Mouse (Mus musculus): ENCODE data around the gene Fzd1.

The Fzd1 gene

DNA sequence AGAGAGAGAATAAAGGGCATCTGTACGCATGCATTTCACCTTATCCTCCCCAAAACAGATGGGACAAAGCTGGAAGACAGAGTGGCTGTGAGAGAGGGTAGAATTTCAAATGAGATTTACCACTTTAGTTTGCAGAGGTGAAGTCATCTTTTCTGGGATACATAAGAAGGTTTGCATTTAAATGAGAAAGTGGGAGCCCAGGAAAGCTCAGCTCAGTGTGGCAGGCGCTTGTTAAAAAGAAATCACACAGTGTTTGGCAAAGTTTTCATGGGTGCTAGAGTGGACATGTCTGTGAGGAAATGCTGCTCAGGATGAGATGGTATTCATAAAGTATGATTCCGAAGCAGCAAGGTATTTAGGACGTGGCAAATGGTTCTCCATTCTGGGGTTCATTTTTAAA lies 15.1 kb downstream of the Fzd1 start:
- DNase-seq, result no peak

- no peak for DNase-seq
Observed at GRCm38 (mm10) chr5:4737013-4737412, 20.8 kb downstream of the Fzd1 start.

- DNase-seq, result no peak
Observed at GRCm38 (mm10) chr5:4735461-4735860, 22.4 kb downstream of the Fzd1 start.

- no peak for DNase-seq
Observed at GRCm38 (mm10) chr5:4733239-4733638, 24.6 kb downstream of the Fzd1 start.

DNA sequence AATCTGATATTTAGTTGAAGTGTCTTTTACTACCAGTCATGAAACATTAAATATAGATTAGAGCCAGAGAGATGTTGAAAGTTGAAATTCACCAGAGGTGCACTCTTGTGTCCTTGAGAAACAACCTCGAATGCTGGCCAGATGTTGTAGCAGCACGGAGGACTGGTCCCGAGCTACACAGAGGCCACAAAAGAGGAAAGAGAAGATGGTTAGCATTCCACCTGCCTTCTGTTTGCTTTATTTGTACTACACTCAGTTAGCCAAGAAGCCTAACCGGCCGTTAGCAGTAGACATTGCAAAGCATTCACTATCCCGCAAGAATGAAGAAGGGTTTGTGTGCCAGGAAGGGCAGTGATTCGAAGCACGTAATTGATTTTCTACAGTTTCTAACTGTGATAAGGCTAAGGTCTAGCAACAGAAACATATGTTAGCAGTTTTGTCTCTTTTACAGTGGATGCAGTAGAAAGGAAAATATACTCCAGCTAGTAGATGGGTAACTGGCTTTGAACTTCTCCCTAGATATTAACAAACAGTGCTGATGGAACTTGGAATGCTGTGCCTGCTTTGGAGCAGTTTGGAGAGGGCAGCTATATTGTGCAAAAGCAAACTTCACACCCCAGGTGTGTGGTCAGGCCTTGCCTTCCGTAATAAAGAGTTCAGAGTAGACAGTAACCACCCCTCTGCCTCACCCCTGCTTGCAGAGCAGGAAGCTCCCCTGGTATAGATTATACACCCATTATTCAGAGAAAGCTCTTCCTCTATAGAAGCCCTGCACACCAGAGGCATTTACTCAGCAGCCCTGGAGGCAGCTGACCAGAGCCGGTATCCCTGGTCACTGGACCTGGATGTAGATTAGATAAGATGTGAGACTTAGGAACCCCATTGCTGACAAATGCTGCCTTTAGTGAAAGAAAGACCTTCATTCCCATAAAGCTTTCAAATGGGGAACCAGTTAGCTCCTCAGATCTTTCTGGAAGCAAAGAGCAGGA lies 25.3 kb downstream of the Fzd1 start:
- DNase-seq, result no peak

DNA sequence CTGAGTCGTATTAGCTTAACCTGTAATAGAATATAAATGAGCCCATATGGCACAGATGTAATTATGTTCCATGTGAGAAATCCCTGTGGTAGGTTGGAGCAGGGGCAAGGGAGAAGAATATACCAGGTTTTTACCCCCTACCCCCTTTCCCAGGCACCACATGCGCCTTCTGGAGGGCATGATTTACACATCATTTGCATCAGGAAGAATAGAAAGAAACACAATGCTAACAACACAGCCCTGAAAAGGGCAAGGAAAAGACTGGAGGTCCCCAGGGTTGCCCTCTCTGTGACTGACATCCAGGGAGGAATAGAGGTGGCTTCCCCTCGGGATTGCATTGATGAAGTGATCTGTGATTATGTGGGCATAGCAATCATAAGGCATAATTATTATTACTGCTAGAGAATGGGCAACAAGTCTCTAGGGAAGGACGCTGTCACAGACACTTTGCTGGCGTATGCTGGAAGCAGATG lies 26.1 kb downstream of the Fzd1 start:
- DNase-seq, result no peak

DNA sequence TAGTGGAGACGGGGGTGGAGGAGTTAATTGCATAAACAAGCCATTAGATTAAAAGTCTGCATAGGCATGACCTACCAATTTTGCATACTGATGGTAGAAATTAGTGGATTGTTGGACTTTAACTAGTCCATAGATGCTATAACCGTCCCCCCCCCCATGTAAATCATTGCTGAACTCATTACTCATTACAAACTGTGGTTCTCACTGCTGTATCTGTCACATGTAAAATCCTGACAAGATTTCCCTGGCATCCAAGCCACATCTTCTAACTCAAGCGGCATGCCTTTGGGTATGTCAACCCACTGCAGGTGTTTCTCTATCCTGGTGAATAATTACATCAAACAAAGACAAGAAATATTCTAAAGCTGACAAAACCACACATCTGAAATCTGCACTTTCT lies 26.8 kb downstream of the Fzd1 start:
- no peak for DNase-seq

All from layer of hippocampus, adult 9-11 months (tissue).